Mouse (Mus musculus) T-helper 17 cell (primary cell): ENCODE measurements around the gene Gns.

Experiments used
- in situ Hi-C, 2 experiments: fragments of 300-600 bp; cut with MboI, MseI; formaldehyde crosslinking; loops; 1 replicate in 1 of 2; 2 replicates in 1 of 2; pipeline ENCODE4 v1.15.1; 2025; ENCODE audit warnings: high pct_unique_total_duplicates in 2 of 2

The Gns gene

GRCm38 (mm10) chr10:121429089-121429488 is 64.2 kb downstream of the Gns start:
- in situ Hi-C loops, result loop anchor here in 1 of 2 experiments (10.0 kb wide), 1 partner anchor 86 kb away; no protein-coding TSS in a partner anchor

- in situ Hi-C loops, result loop anchor here in 1 of 2 experiments (10.0 kb wide), 1 partner anchor 85 kb away; no protein-coding TSS in a partner anchor
Observed at GRCm38 (mm10) chr10:121429581-121429980, 64.7 kb downstream of the Gns start.

GRCm38 (mm10) chr10:121429981-121430682 is 65.2 kb downstream of the Gns start:
- in situ Hi-C loops, result loop anchor here in 1 of 2 experiments (10.0 kb wide), 1 partner anchor 85 kb away; no protein-coding TSS in a partner anchor

GRCm38 (mm10) chr10:121430764-121431540 is 66.1 kb downstream of the Gns start:
- in situ Hi-C loops, result no loop called here

- in situ Hi-C loops, result no loop called here
Observed at GRCm38 (mm10) chr10:121432041-121432634, 67.2 kb downstream of the Gns start.

- in situ Hi-C loops, result no loop called here
Observed at GRCm38 (mm10) chr10:121432635-121433280, 67.9 kb downstream of the Gns start.

GRCm38 (mm10) chr10:121434441-121435103 is 69.7 kb downstream of the Gns start:
- in situ Hi-C loops, result no loop called here

GRCm38 (mm10) chr10:121435546-121436257 is 70.8 kb downstream of the Gns start:
- in situ Hi-C loops, result no loop called here

GRCm38 (mm10) chr10:121436258-121436645 is 71.4 kb downstream of the Gns start:
- in situ Hi-C loops, result no loop called here

- in situ Hi-C loops, result no loop called here
Observed at GRCm38 (mm10) chr10:121436693-121437092, 71.8 kb downstream of the Gns start.

- in situ Hi-C loops, result no loop called here
Observed at GRCm38 (mm10) chr10:121438109-121438508, 73.2 kb downstream of the Gns start.

- in situ Hi-C loops, result no loop called here
Observed at GRCm38 (mm10) chr10:121439310-121439731, 74.4 kb downstream of the Gns start.

GRCm38 (mm10) chr10:121443791-121444190 is 78.9 kb downstream of the Gns start:
- in situ Hi-C loops, result no loop called here

- in situ Hi-C loops, result no loop called here
Observed at GRCm38 (mm10) chr10:121444198-121444597, 79.3 kb downstream of the Gns start.

GRCm38 (mm10) chr10:121445808-121446207 is 80.9 kb downstream of the Gns start:
- in situ Hi-C loops, result no loop called here
